Mouse (Mus musculus) limb, embryonic 13.5 days (tissue): Measurements from ENCODE around the gene D230025D16Rik. TPM values are rescaled to one million over a fixed set of nuclear protein-coding genes. Genes with fewer than 3 reads are reported as not detected.
"Not testable (repeated sequence)": the region's sequence is repeated elsewhere in the genome, so short reads cannot be mapped to it uniquely, and the experiment has no call there.

Source experiments
- ATAC-seq: fragments of 200-750 bp; cut with Nextera tagmentation; 2 replicates; pipeline ENCODE4 v1.8.0; 2017; ENCODE audit warnings: low read depth, moderate number of reproducible peaks, moderate TSS enrichment; ENCODE audit not compliant: low FRiP score
- H3K27ac ChIP-seq: fragments of 300-500 bp; sonication (generic); 2 replicates; pipeline ENCODE4 v1.5.1; 2015; ENCODE audit warnings: inconsistent platforms, mild to moderate bottlenecking, moderate library complexity
- H3K27me3 ChIP-seq: fragments of 300-500 bp; sonication (generic); 2 replicates; pipeline ENCODE4 v1.6.1; 2015; ENCODE audit warnings: mild to moderate bottlenecking, inconsistent platforms
- H3K36me3 ChIP-seq: fragments of 300-500 bp; sonication (generic); 2 replicates; pipeline ENCODE4 v1.6.1; 2015; ENCODE audit warnings: inconsistent platforms, mild to moderate bottlenecking, moderate library complexity
- H3K4me1 ChIP-seq: fragments of 300-500 bp; sonication (generic); 2 replicates; pipeline ENCODE4 v1.6.1; 2015; ENCODE audit warnings: inconsistent platforms
- H3K4me2 ChIP-seq: fragments of 300-500 bp; sonication (generic); replicated peaks from 2 replicates; pipeline ENCODE4 v1.6.1; 2015; ENCODE audit warnings: inconsistent platforms, mild to moderate bottlenecking, moderate library complexity
- H3K4me3 ChIP-seq: fragments of 300-500 bp; sonication (generic); 2 replicates; pipeline ENCODE4 v1.5.1; 2015; ENCODE audit warnings: moderate library complexity, mild to moderate bottlenecking, inconsistent platforms
- H3K9ac ChIP-seq: fragments of 300-500 bp; sonication (generic); 2 replicates; pipeline ENCODE4 v1.6.1; 2015; ENCODE audit warnings: mild to moderate bottlenecking, inconsistent platforms
- H3K9me3 ChIP-seq: fragments of 300-500 bp; sonication (generic); 2 replicates; pipeline ENCODE4 v1.6.1; 2016; ENCODE audit warnings: inconsistent platforms
- WGBS: fragments of 180-500 bp; shearing (Covaris S2); methylation state at CpG from one replicate; pipeline ENCODE4 v1.1.7; 2015; 5-methylcytosine and 5-hydroxymethylcytosine counted together
- polyA plus RNA-seq: library from polyadenylated mRNA; unstranded; fragments of >200 nt; fragmentation: Nextera tagmentation; extraction: Ambion mirVana; gene quantifications from 2 replicates; pipeline ENCODE4 v1.2.1, GENCODE M21; 2015

D230025D16Rik gene
- polyA plus RNA-seq, 1 experiment from 2014 or later = 27.6 TPM

GRCm38 (mm10) chr8:105217926-105218522, 6.9 kb upstream of the D230025D16Rik start:
- H3K4me1 ChIP-seq = no peaks in the 10 kb centered on the region
- H3K4me2 ChIP-seq = no peak overlapping the region
- H3K9me3 ChIP-seq = no peaks in the 10 kb centered on the region
- no peak overlapping the region for H3K4me3 ChIP-seq
- H3K9ac ChIP-seq = no peak overlapping the region
- no peak; the same call in 1 of the 2 replicates for ATAC-seq
- WGBS = 84% methylated on average over 5 of the region's 5 CpGs
- peaks cover 26% of the 10 kb centered on the region for H3K36me3 ChIP-seq
- no peak overlapping the region for H3K27ac ChIP-seq
- no peaks in the 10 kb centered on the region for H3K27me3 ChIP-seq

- Histone ChIP-seq H3K4me3 (no peak overlapping the region), H3K9ac (no peak overlapping the region)
These were observed 1.1 kb upstream of the D230025D16Rik start for GRCm38 (mm10) chr8:105223850-105224249.

GRCm38 (mm10) chr8:105225272-105225593, 288 bp downstream of the D230025D16Rik start:
- WGBS = under 1% methylated on average over 27 of the region's 27 CpGs
- no peaks in the 10 kb centered on the region for H3K36me3 ChIP-seq
- H3K4me1 ChIP-seq = peaks cover 19% of the 10 kb centered on the region
- H3K9me3 ChIP-seq = no peaks in the 10 kb centered on the region
- ATAC-seq = no peak
- no peaks in the 10 kb centered on the region for H3K27me3 ChIP-seq
- H3K27ac ChIP-seq = peak overlapping the region; percentile 77; the same call in 1 of the 2 replicates
- peak overlapping the region; percentile 93 for H3K9ac ChIP-seq
- H3K4me2 ChIP-seq = peak overlapping the region; percentile 81
- H3K4me3 ChIP-seq = peak overlapping the region; percentile 96

More at GRCm38 (mm10) chr8:105223850-105224249, 1.1 kb upstream of the D230025D16Rik start:
- H3K36me3 ChIP-seq = no peaks in the 10 kb centered on the region
- H3K27me3 ChIP-seq = no peaks in the 10 kb centered on the region
- peaks cover 19% of the 10 kb centered on the region for H3K4me1 ChIP-seq
- whole genome bisulfite sequencing = 61% methylated on average over 7 of the region's 7 CpGs
- H3K27ac ChIP-seq = peak overlapping the region; percentile 90
- ATAC-seq = no peak
- no peaks in the 10 kb centered on the region for H3K9me3 ChIP-seq
- H3K4me2 ChIP-seq = peak overlapping the region; percentile 81

- Histone ChIP-seq H3K4me1 (peaks cover 19% of the 10 kb centered on the region), H3K9ac (peak overlapping the region; percentile 93), H3K4me3 (peak overlapping the region; percentile 96), H3K9me3 (no peaks in the 10 kb centered on the region), H3K27me3 (no peaks in the 10 kb centered on the region), H3K36me3 (no peaks in the 10 kb centered on the region), H3K4me2 (peak overlapping the region; percentile 81), H3K27ac (no peak overlapping the region)
- ATAC-seq = no peak
- 22% methylated on average over 6 of the region's 6 CpGs for WGBS
These were observed 972 bp downstream of the D230025D16Rik start for GRCm38 (mm10) chr8:105225917-105226316.

- Histone ChIP-seq H3K4me2 (no peak overlapping the region), H3K9me3 (no peaks in the 10 kb centered on the region), H3K27me3 (no peaks in the 10 kb centered on the region), H3K9ac (no peak overlapping the region), H3K36me3 (peaks cover 22% of the 10 kb centered on the region), H3K4me1 (0 out of 2 replicates have a peak, but pooled peaks cover under 1% of the 10 kb centered on the region), H3K27ac (no peak overlapping the region), H3K4me3 (no peak overlapping the region)
- ATAC-seq = no peak
- WGBS = 89% methylated on average over 12 of the region's 12 CpGs
These were observed 6.8 kb downstream of the D230025D16Rik start for GRCm38 (mm10) chr8:105231503-105232320.

GRCm38 (mm10) chr8:105232321-105232693, 7.4 kb downstream of the D230025D16Rik start:
- not testable (repeated sequence) for H3K4me1 ChIP-seq, H3K4me2 ChIP-seq, H3K9me3 ChIP-seq, H3K4me3 ChIP-seq, ATAC-seq, H3K27me3 ChIP-seq, H3K27ac ChIP-seq, H3K9ac ChIP-seq
- peaks cover 24% of the 10 kb centered on the region for H3K36me3 ChIP-seq
- 79% methylated on average over 4 of the region's 4 CpGs for WGBS

GRCm38 (mm10) chr8:105233126-105233935, 8.4 kb downstream of the D230025D16Rik start:
- Histone ChIP-seq H3K9me3 (no peaks in the 10 kb centered on the region), H3K4me1 (no peaks in the 10 kb centered on the region), H3K27ac (no peak overlapping the region), H3K27me3 (no peaks in the 10 kb centered on the region), H3K36me3 (peaks cover 27% of the 10 kb centered on the region), H3K4me3 (no peak overlapping the region), H3K4me2 (no peak overlapping the region), H3K9ac (no peak overlapping the region)
- 49% methylated on average over 1 of the region's 1 CpGs for WGBS
- ATAC-seq = no peak

GRCm38 (mm10) chr8:105235206-105235605, 10.3 kb downstream of the D230025D16Rik start:
- Histone ChIP-seq H3K4me2 (no peak overlapping the region), H3K9me3 (no peaks in the 10 kb centered on the region), H3K27ac (no peak overlapping the region), H3K4me1 (no peaks in the 10 kb centered on the region), H3K9ac (no peak overlapping the region), H3K27me3 (no peaks in the 10 kb centered on the region), H3K36me3 (peaks cover 43% of the 10 kb centered on the region), H3K4me3 (no peak overlapping the region)
- 68% methylated on average over 1 of the region's 1 CpGs for WGBS
- ATAC-seq = no peak

GRCm38 (mm10) chr8:105237442-105238142, 12.6 kb downstream of the D230025D16Rik start:
- WGBS = 94% methylated on average over 14 of the region's 14 CpGs
- Histone ChIP-seq H3K9ac (no peak overlapping the region), H3K36me3 (peaks cover 64% of the 10 kb centered on the region), H3K4me1 (no peaks in the 10 kb centered on the region), H3K27me3 (no peaks in the 10 kb centered on the region), H3K4me3 (no peak overlapping the region), H3K27ac (no peak overlapping the region), H3K9me3 (no peaks in the 10 kb centered on the region), H3K4me2 (no peak overlapping the region)
- ATAC-seq = no peak

GRCm38 (mm10) chr8:105241016-105241415, 16.1 kb downstream of the D230025D16Rik start:
- no peak for ATAC-seq
- no peak overlapping the region for H3K4me3 ChIP-seq
- no peaks in the 10 kb centered on the region for H3K4me1 ChIP-seq
- no peak overlapping the region for H3K4me2 ChIP-seq
- no peak overlapping the region for H3K9ac ChIP-seq
- no peaks in the 10 kb centered on the region for H3K27me3 ChIP-seq
- WGBS = 97% methylated on average over 7 of the region's 7 CpGs
- no peaks in the 10 kb centered on the region for H3K9me3 ChIP-seq
- peaks cover 56% of the 10 kb centered on the region for H3K36me3 ChIP-seq
- H3K27ac ChIP-seq = no peak overlapping the region

GRCm38 (mm10) chr8:105251954-105252353, 27.0 kb downstream of the D230025D16Rik start:
- peaks cover 20% of the 10 kb centered on the region for H3K4me1 ChIP-seq
- WGBS = 91% methylated on average over 6 of the region's 6 CpGs
- H3K36me3 ChIP-seq = peaks cover 60% of the 10 kb centered on the region
- no peak overlapping the region for H3K4me3 ChIP-seq
- H3K9me3 ChIP-seq = no peaks in the 10 kb centered on the region
- peaks cover 13% of the 10 kb centered on the region for H3K27me3 ChIP-seq
- H3K4me2 ChIP-seq = no peak overlapping the region
- no peak overlapping the region for H3K27ac ChIP-seq
- H3K9ac ChIP-seq = no peak overlapping the region
- ATAC-seq = no peak
